Mouse (Mus musculus): ENCODE measurements around the gene Tirap. TPM values are rescaled to one million over a fixed set of nuclear protein-coding genes. Genes with fewer than 3 reads are reported as not detected.

The Tirap gene
- polyA plus RNA-seq, 1 experiment, result 10.8 TPM

DNA sequence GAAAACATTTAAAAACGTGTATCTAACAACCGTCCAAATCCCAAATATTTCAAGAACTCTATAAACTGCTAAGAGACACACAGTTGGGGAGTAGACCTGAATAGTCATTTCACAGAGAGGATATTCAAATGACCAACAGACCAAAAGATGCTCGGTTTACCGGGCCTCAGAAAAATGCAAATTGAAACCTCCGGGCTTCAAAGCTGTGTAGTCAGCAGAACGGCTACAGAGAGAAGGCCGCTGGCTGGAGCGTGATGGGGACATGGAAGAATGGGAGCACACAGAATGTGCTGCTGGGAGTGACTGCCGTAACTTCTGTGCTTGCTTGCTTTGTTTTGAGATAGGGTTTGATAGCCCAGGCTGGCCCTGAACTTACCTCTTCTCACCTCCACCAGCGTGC is 1.7 kb downstream of the Tirap start:
- no peaks in the 10 kb centered on the region for H3K4me1 ChIP-seq (ENCODE audit: control insufficient read depth, insufficient read depth, low read length)
- H3K9ac ChIP-seq (ENCODE audit: low read depth, poor library complexity, severe bottlenecking), result no peak overlapping the region
- no peaks in the 10 kb centered on the region for H3K27me3 ChIP-seq (ENCODE audit: control insufficient read depth, insufficient read depth, low read length, poor library complexity, severe bottlenecking)
- H3K27ac ChIP-seq (ENCODE audit: insufficient read depth, low read length), result no peak overlapping the region
- TF ChIP-seq EP300 (IDR thresholded peaks at IDR 0.05; ENCODE audit: insufficient read depth, low read depth, low read length) (no peak), POLR2A (IDR thresholded peaks at IDR 0.05; ENCODE audit: insufficient read depth, low read length) (no peak), CTCF (IDR thresholded peaks at IDR 0.05; ENCODE audit: low read depth, low read length) (no peak)
- H3K4me3 ChIP-seq (ENCODE audit: low read depth, low read length), result no peak overlapping the region
- no peaks in the 10 kb centered on the region for H3K9me3 ChIP-seq (replicated peaks; ENCODE audit: control insufficient read depth, insufficient read depth, low read length, poor library complexity, severe bottlenecking)
- H3K36me3 ChIP-seq (ENCODE audit: control insufficient read depth, insufficient read depth, low read length, poor library complexity, severe bottlenecking), result no peaks in the 10 kb centered on the region

DNA sequence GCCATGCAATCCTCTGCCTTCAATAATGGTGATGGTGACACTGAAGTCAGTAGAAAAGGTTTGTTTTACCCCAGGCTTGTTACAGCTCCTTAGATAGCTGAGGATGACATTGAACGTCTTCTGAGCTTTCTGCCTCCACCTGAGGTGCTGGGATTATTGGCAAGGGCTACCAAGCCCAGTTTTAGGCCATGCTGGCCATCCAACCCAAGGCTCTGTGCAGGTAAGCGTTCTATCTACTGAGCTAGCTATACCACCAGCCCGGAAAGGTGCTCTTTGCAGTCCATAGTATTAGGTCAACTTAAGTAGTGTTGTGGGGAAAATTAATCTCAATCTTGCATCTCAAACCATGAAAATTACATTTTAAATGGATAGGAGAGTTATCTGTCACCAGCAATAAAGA is 2.5 kb downstream of the Tirap start:
- no peak overlapping the region for H3K4me3 ChIP-seq (ENCODE audit: low read depth, low read length)

DNA sequence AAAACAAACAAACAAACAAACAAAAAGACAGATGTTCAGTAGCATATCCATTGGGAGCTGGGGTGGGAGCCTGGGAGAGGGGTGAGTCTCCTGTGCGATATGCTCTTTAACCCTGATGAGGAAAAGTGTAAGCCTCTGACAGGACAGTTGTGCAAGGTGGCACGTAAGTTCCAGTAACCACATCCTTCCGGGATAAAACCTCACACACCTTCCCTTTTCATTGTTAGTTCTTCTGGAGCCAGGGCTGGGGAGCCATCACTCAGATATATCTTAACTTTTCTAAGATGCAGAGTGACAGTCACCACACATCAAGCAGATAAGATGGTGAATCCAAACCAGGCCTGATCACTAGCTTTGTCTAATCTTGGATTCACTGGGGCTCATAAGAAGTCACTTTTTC is 6.0 kb downstream of the Tirap start:
- TF ChIP-seq CTCF (IDR thresholded peaks at IDR 0.05; ENCODE audit: low read depth, low read length) (no peak), EP300 (IDR thresholded peaks at IDR 0.05; ENCODE audit: insufficient read depth, low read depth, low read length) (no peak), POLR2A (IDR thresholded peaks at IDR 0.05; ENCODE audit: insufficient read depth, low read length) (no peak)
- H3K4me1 ChIP-seq (ENCODE audit: control insufficient read depth, insufficient read depth, low read length), result no peaks in the 10 kb centered on the region
- no peak overlapping the region for H3K27ac ChIP-seq (ENCODE audit: insufficient read depth, low read length)
- no peaks in the 10 kb centered on the region for H3K36me3 ChIP-seq (ENCODE audit: control insufficient read depth, insufficient read depth, low read length, poor library complexity, severe bottlenecking)
- H3K4me3 ChIP-seq (ENCODE audit: low read depth, low read length), result no peak overlapping the region
- no peak overlapping the region for H3K9ac ChIP-seq (ENCODE audit: low read depth, poor library complexity, severe bottlenecking)
- no peaks in the 10 kb centered on the region for H3K27me3 ChIP-seq (ENCODE audit: control insufficient read depth, insufficient read depth, low read length, poor library complexity, severe bottlenecking)
- H3K9me3 ChIP-seq (replicated peaks; ENCODE audit: control insufficient read depth, insufficient read depth, low read length, poor library complexity, severe bottlenecking), result no peaks in the 10 kb centered on the region

More for the DNA sequence above, 2.5 kb downstream of the Tirap start:
- H3K9me3 ChIP-seq (replicated peaks; ENCODE audit: control insufficient read depth, insufficient read depth, low read length, poor library complexity, severe bottlenecking), result no peaks in the 10 kb centered on the region
- no peak overlapping the region for H3K9ac ChIP-seq (ENCODE audit: low read depth, poor library complexity, severe bottlenecking)
- H3K27me3 ChIP-seq (ENCODE audit: control insufficient read depth, insufficient read depth, low read length, poor library complexity, severe bottlenecking), result no peaks in the 10 kb centered on the region
- H3K27ac ChIP-seq (ENCODE audit: insufficient read depth, low read length), result no peak overlapping the region
- TF ChIP-seq EP300 (IDR thresholded peaks at IDR 0.05; ENCODE audit: insufficient read depth, low read depth, low read length), result no peak
- no peak for TF ChIP-seq POLR2A (IDR thresholded peaks at IDR 0.05; ENCODE audit: insufficient read depth, low read length)
- no peak for TF ChIP-seq CTCF (IDR thresholded peaks at IDR 0.05; ENCODE audit: low read depth, low read length)
- H3K36me3 ChIP-seq (ENCODE audit: control insufficient read depth, insufficient read depth, low read length, poor library complexity, severe bottlenecking), result no peaks in the 10 kb centered on the region
- no peaks in the 10 kb centered on the region for H3K4me1 ChIP-seq (ENCODE audit: control insufficient read depth, insufficient read depth, low read length)

DNA sequence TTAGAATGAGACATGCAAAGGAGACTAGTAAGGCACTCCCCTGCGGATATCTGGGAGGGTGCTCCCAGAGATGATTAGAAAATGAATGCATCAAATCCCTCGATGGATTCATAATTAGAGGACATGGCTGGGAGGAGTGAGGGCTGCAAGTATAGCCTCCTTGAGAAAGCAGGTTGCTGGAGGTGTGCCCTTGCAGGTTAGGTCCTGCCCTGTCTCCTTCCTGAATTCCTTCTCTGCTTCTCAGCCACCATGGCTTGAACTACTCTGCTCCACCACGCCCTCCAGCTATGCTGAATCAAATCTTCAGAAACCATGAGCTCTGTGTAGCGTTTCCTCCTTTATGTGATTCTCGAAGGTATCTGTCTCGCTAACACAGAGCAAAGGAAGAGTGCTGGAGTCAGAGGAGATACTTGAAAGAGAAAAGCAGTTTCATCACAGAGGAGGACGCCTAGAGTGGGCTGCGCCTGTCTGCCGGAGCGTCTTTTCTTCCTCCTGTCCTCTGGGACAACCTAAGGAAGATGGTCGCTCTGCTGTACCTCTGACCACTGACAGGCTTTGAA is 7.0 kb downstream of the Tirap start:
- H3K9me3 ChIP-seq (replicated peaks; ENCODE audit: control insufficient read depth, insufficient read depth, low read length, poor library complexity, severe bottlenecking), result no peaks in the 10 kb centered on the region
- H3K9ac ChIP-seq (ENCODE audit: low read depth, poor library complexity, severe bottlenecking), result no peak overlapping the region
- H3K4me3 ChIP-seq (ENCODE audit: low read depth, low read length), result no peak overlapping the region
- H3K4me1 ChIP-seq (ENCODE audit: control insufficient read depth, insufficient read depth, low read length), result no peaks in the 10 kb centered on the region
- no peak for TF ChIP-seq EP300 (IDR thresholded peaks at IDR 0.05; ENCODE audit: insufficient read depth, low read depth, low read length)
- no peak for TF ChIP-seq POLR2A (IDR thresholded peaks at IDR 0.05; ENCODE audit: insufficient read depth, low read length)
- no peak for TF ChIP-seq CTCF (IDR thresholded peaks at IDR 0.05; ENCODE audit: low read depth, low read length)
- H3K27ac ChIP-seq (ENCODE audit: insufficient read depth, low read length), result no peak overlapping the region
- H3K36me3 ChIP-seq (ENCODE audit: control insufficient read depth, insufficient read depth, low read length, poor library complexity, severe bottlenecking), result no peaks in the 10 kb centered on the region
- no peaks in the 10 kb centered on the region for H3K27me3 ChIP-seq (ENCODE audit: control insufficient read depth, insufficient read depth, low read length, poor library complexity, severe bottlenecking)

DNA sequence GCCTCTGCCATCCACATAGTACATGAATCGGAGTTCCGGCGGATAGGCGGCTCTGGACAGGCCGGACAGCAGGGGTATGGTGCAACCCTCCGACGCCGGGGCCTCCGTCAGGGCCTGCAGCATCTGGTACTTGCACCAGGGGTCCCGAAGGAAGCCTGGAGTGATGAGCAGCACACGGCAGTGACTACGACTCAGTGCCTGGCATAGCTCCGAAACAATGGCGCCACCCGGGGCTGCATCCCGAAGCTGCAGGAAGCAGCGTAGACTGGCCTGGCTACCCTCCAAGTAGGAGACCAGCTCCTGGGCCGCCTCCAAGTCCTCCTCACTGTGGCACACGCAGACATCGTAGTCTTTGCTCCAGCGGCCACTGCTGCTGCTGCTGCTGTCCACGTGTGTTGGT is 11.4 kb downstream of the Tirap start:
- H3K9me3 ChIP-seq (replicated peaks; ENCODE audit: control insufficient read depth, insufficient read depth, low read length, poor library complexity, severe bottlenecking), result no peaks in the 10 kb centered on the region
- no peaks in the 10 kb centered on the region for H3K36me3 ChIP-seq (ENCODE audit: control insufficient read depth, insufficient read depth, low read length, poor library complexity, severe bottlenecking)
- H3K27ac ChIP-seq (ENCODE audit: insufficient read depth, low read length), result no peak overlapping the region
- TF ChIP-seq EP300 (IDR thresholded peaks at IDR 0.05; ENCODE audit: insufficient read depth, low read depth, low read length), result no peak
- TF ChIP-seq CTCF (IDR thresholded peaks at IDR 0.05; ENCODE audit: low read depth, low read length), result peak; percentile 6
- H3K9ac ChIP-seq (ENCODE audit: low read depth, poor library complexity, severe bottlenecking), result no peak overlapping the region
- no peaks in the 10 kb centered on the region for H3K4me1 ChIP-seq (ENCODE audit: control insufficient read depth, insufficient read depth, low read length)
- peak overlapping the region; percentile 13; the same call in 1 of the 2 replicates for H3K4me3 ChIP-seq (ENCODE audit: low read depth, low read length)
- H3K27me3 ChIP-seq (ENCODE audit: control insufficient read depth, insufficient read depth, low read length, poor library complexity, severe bottlenecking), result no peaks in the 10 kb centered on the region

DNA sequence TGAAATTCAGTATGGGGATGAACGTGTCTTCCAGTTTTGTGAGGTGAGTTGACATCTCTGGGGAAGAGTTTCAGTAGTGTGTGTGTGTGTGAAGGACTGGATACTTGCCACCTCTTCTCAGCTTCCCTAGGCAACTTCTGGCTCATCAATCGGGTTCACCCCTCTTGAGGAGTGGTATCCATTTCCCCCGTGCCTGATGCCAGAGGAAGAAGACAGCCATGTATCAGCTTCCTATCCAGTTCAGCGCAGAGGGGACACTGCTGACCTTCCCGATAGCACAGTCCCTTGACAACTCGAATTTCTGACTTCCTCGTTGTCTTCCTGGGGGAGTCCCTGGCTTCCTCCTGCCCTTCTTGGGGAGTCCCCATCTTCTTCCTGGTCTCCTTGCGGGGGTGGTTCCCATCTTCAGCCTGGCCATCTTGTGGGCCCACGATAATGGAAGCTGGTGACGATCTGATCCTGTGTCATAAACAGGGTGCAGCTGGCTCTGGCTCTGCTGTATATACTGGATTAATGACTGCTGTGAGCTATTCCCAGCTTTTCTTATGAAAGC is 12.7 kb downstream of the Tirap start:
- Histone ChIP-seq H3K27ac (ENCODE audit: insufficient read depth, low read length) (no peak overlapping the region), H3K4me3 (ENCODE audit: low read depth, low read length) (no peak overlapping the region), H3K4me1 (ENCODE audit: control insufficient read depth, insufficient read depth, low read length) (no peaks in the 10 kb centered on the region), H3K9me3 (replicated peaks; ENCODE audit: control insufficient read depth, insufficient read depth, low read length, poor library complexity, severe bottlenecking) (no peaks in the 10 kb centered on the region), H3K27me3 (ENCODE audit: control insufficient read depth, insufficient read depth, low read length, poor library complexity, severe bottlenecking) (no peaks in the 10 kb centered on the region), H3K9ac (ENCODE audit: low read depth, poor library complexity, severe bottlenecking) (no peak overlapping the region), H3K36me3 (ENCODE audit: control insufficient read depth, insufficient read depth, low read length, poor library complexity, severe bottlenecking) (no peaks in the 10 kb centered on the region)
- TF ChIP-seq EP300 (IDR thresholded peaks at IDR 0.05; ENCODE audit: insufficient read depth, low read depth, low read length) (no peak), CTCF (IDR thresholded peaks at IDR 0.05; ENCODE audit: low read depth, low read length) (no peak), POLR2A (IDR thresholded peaks at IDR 0.05; ENCODE audit: insufficient read depth, low read length) (no peak)
